Comparison of ENCODE assay signal across 7 mouse cellular contexts in genomic region chr12:69501346-69501730, GRCm38 (mm10).
DNase-seq lines count a peak whose midpoint lies in the region; ATAC-seq and TF ChIP-seq lines count a peak whose summit lies in the region.

No protein-coding gene starts in this region.

- DNase-seq in lung, postnatal 25 days (ENCODE audit: low spot score), result no peak
- DNase-seq in limb, embryonic 10.5 days (ENCODE audit: low spot score), result no peak
- no peak for DNase-seq in left cerebral cortex, adult 9 months (ENCODE audit: low spot score in 2 of 2)
- no peak for DNase-seq in frontal cortex, adult 2 months (ENCODE audit: extremely low spot score in 1 of 2, low spot score in 1 of 2)

- peak overlapping the region; percentile 99 for H3K27ac ChIP-seq in lung, embryonic 15.5 days
- H3K27ac ChIP-seq in forebrain, embryonic 16.5 days (ENCODE audit: low read length), result peak overlapping the region; percentile 29; the same call in 1 of the 2 replicates
- H3K27ac ChIP-seq in limb, embryonic 10.5 days, result peak overlapping the region; percentile 89
- H3K27ac ChIP-seq in small intestine, adult 2 months (ENCODE audit: insufficient read depth, low read depth, low read length), result peak overlapping the region; percentile 83

- no peaks in the 10 kb centered on the region for H3K36me3 ChIP-seq in lung, embryonic 15.5 days
- H3K36me3 ChIP-seq in forebrain, embryonic 16.5 days (ENCODE audit: control insufficient read depth, insufficient read depth), result no peaks in the 10 kb centered on the region
- no peaks in the 10 kb centered on the region for H3K36me3 ChIP-seq in limb, embryonic 10.5 days
- H3K36me3 ChIP-seq in small intestine, adult 2 months (ENCODE audit: control insufficient read depth, insufficient read depth, low read length), result no peaks in the 10 kb centered on the region

- no peaks in the 10 kb centered on the region for H3K9me3 ChIP-seq in lung, embryonic 15.5 days
- H3K9me3 ChIP-seq in forebrain, embryonic 16.5 days (ENCODE audit: control insufficient read depth, low read length), result no peaks in the 10 kb centered on the region
- no peaks in the 10 kb centered on the region for H3K9me3 ChIP-seq in limb, embryonic 10.5 days (replicated peaks)

- peak overlapping the region; percentile 52; the same call in 1 of the 2 replicates for H3K4me2 ChIP-seq in lung, embryonic 15.5 days
- no peak overlapping the region for H3K4me2 ChIP-seq in forebrain, embryonic 16.5 days (ENCODE audit: low read length)

- no peak overlapping the region for H3K4me3 ChIP-seq in lung, embryonic 15.5 days
- H3K4me3 ChIP-seq in forebrain, embryonic 16.5 days (replicated peaks; ENCODE audit: low read length), result no peak overlapping the region
- H3K4me3 ChIP-seq in limb, embryonic 10.5 days, result no peak overlapping the region
- no peak overlapping the region for H3K4me3 ChIP-seq in small intestine, adult 2 months (ENCODE audit: low read depth, low read length)

- no peaks in the 10 kb centered on the region for H3K27me3 ChIP-seq in lung, embryonic 15.5 days
- no peaks in the 10 kb centered on the region for H3K27me3 ChIP-seq in forebrain, embryonic 16.5 days (replicated peaks; ENCODE audit: control insufficient read depth, insufficient read depth, low read length)
- H3K27me3 ChIP-seq in limb, embryonic 10.5 days (ENCODE audit: low read depth, poor library complexity, severe bottlenecking), result no peaks in the 10 kb centered on the region
- no peaks in the 10 kb centered on the region for H3K27me3 ChIP-seq in small intestine, adult 2 months (ENCODE audit: control insufficient read depth, insufficient read depth, low read length)

- H3K4me1 ChIP-seq in lung, embryonic 15.5 days, result peaks cover 47% of the 10 kb centered on the region
- H3K4me1 ChIP-seq in forebrain, embryonic 16.5 days (replicated peaks; ENCODE audit: control insufficient read depth, insufficient read depth, low read length), result peaks cover 23% of the 10 kb centered on the region
- peaks cover 27% of the 10 kb centered on the region for H3K4me1 ChIP-seq in limb, embryonic 10.5 days
- peaks cover 24% of the 10 kb centered on the region for H3K4me1 ChIP-seq in small intestine, adult 2 months (ENCODE audit: control insufficient read depth, insufficient read depth, insufficient read length, low read length)

- TF ChIP-seq POLR2A in small intestine, adult 2 months (IDR thresholded peaks at IDR 0.05; ENCODE audit: low read depth, low read length), result no peak

- 12% methylated on average over 2 of the region's 2 CpGs for WGBS in lung, embryonic 15.5 days
- 38% methylated on average over 2 of the region's 2 CpGs for WGBS in forebrain, embryonic 16.5 days
- WGBS in limb, embryonic 10.5 days, result 38% methylated on average over 2 of the region's 2 CpGs
- 47% methylated on average over 2 of the region's 2 CpGs for WGBS in small intestine, adult 2 months

- no peak overlapping the region for H3K9ac ChIP-seq in lung, embryonic 15.5 days
- no peak overlapping the region for H3K9ac ChIP-seq in forebrain, embryonic 16.5 days (replicated peaks; ENCODE audit: low read depth, low read length)

- ATAC-seq in lung, embryonic 15.5 days (ENCODE audit: borderline replicate concordance, extremely low read depth, low FRiP score, low TSS enrichment), result no peak
- ATAC-seq in forebrain, embryonic 16.5 days, result no peak

- TF ChIP-seq CTCF in small intestine, adult 2 months (IDR thresholded peaks at IDR 0.05; ENCODE audit: extremely low read depth, insufficient read length, insufficient replicate concordance, low read depth, low read length), result no peak

Comparison
In these comparisons a context has a peak if more than half of its experiments do, and no peak if none do; other contexts are left out.
1. H3K27ac ChIP-seq: peak in every context shown above with its lines; median percentile 99 in lung, embryonic 15.5 days; 89 in limb, embryonic 10.5 days; 83 in small intestine, adult 2 months; 29 in forebrain, embryonic 16.5 days.